Mouse (Mus musculus) spleen, adult 12 weeks (tissue): ENCODE data around the gene Sh3pxd2a.
A peak's percentile ranks its signal among the peaks of the same experiment; 100 is the strongest.
"Not testable (repeated sequence)": the region's sequence is repeated elsewhere in the genome, so short reads cannot be mapped to it uniquely, and the experiment has no call there.

ENCODE experiments used
- DNase-seq: peaks from one replicate; pipeline ENCODE4 v3.0.0; 2022; ENCODE audit warnings: low spot score

Sh3pxd2a gene

DNA sequence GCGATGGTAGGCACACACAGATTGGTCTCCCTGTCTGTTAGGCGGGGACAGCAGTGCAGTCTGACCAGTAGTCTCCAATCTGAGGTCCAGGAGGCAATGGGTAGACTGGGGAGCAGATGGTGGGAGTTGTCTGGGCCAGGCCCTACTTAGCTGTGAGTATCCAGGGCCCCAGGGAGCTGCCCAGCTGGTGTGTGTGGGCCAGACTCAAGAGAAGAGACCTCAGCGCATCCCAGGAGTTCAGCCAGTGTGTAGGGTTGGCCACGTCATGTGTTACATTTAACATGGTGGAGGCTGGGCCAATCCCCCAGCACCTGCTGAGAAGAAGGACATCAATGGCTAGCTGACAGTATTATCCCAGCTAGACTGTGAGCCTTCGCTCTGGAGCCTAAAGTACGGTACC, 56.9 kb downstream of the Sh3pxd2a start:
- no peak for DNase-seq

DNA sequence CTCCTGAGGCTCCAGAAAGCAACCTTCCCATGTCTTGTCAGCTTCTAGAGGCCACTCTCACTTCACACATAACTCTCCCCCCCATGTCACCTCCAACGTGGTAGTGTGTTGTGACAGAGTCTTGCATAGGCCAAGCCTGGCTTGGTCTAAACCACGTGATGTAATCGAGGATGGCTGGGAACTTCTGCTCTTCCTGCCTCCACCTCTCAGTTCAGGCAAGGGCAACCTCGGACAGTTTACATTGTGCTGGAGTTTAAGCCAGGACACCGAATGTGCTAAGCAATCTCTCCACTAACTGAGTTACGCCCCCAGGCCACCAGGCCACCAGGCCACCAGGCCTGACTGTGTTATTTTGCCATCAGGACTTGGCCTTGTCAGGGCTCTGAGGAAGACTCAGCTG, 57.7 kb downstream of the Sh3pxd2a start:
- no peak for DNase-seq

DNA sequence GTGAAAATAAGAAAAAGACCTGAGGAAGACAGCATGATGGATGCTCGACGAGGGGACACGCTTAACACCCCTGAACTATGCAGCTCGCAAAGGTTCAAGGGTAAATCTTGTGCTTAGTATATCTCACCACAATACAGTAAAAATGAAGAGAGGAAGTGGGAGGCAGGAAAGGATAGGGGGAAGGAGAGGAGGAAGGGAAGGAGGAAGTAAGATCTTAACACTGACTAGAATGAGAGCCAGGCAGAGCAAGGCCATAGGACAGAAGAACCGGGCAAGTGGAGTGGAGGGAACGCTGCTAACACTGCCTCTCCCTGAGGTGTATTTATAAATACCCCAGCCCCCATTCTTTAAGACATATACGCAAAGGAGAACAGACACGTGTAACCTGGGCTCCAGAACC, 58.7 kb downstream of the Sh3pxd2a start:
- DNase-seq: no peak

DNA sequence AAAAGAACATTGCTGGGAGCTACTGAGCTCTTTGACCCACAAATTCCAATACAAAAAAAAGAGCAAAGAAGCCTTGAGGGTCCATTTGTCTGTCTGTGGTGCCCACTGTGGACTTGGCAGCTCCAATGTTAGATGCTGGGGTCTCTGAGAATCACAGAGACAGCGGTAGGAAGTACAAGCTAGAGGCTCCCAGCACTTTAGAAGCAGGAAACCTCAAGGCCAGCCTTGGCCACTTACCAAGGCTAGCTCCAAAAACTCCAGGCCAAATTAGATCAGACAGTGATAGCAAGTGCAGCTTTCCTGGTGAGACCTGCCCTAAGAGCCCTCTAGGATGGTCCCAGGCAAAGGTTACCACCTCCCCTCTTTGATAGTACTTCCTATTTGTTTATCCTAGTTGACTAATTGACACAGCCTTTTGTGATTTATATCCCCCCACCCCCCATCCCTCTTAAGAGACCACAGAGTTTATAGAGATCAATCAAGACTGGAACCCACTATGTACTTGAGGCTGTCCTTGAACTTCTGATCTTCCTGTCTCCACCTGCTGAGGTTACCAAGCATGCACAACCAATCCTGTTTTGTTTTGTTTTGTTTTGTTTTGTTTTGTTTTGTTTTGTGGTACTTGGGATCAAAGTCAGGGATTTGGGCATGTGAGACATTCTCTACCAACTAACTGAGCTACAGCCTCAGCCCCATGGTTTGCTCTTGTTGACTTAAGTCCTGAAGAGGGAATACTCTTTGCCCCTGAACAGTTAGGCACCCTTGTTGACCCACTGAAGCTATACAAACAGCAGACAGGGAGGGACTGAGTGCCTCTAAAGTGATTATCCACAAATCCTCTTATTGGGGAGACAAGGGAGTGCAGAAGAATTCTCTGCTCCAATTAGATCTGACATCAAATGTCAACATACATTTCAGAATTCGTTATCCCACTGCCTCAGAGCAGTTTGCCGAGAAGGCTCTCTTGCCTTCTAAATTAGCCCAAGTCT, 60.5 kb downstream of the Sh3pxd2a start:
- no peak for DNase-seq

DNA sequence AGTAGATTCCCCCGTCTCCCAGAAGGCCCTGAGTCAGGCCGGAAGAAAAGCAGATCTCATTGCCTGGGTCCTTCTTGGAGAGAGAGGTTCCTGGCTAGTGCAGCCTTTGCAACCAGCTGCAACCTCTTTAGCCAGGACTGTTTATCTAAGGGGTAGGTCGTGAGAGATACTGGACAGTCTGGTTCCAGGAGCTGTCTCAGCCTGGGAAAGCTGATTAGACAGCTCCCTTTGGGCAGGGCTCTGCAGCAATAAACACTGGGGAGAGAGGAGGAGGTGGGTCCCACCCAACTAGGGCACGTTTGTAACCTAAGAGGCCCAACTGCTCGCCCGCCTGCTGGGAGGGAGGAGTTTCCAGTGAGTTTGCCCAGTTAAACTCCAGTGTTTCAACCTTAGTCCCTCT, 61.2 kb downstream of the Sh3pxd2a start:
- peak; percentile 27 for DNase-seq

DNA sequence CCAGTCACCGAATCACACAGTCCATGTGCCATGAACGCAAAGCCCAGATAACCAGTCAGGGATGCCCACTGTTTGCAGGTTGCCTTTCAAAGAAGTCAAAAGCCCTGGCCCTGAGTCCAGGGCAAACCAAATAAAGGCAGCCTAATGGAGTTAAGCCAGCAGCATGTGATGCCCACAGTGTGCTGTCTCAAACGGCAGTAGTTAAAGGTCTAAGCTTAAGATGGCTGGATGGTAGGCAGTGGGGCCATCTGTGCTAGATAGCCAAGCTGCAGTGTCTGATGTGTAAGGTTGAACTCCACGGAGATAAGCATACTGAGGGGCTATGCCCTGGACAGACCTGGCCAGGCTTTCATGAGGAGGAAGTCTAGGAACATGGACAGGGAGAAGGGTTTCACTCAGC, 61.7 kb downstream of the Sh3pxd2a start:
- DNase-seq: no peak

DNA sequence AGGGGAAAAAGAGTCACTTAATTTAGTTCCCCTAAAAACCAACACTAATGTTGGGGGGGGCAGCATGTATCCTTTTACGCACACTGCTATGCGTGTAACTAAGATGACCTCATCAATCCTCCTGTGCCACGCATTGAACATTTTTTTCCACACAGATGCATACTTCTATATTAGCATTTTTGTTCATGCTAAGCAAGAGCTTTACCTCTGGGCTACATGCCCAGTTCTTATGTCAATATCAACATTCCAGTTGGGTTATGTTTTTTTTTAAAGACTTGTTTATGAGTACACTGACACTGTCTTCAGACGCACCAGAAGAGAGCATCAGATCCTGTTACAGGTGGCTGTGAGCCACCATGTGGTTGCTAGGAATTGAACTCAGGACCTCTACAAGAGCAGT, 64.5 kb downstream of the Sh3pxd2a start:
- no peak for DNase-seq

DNA sequence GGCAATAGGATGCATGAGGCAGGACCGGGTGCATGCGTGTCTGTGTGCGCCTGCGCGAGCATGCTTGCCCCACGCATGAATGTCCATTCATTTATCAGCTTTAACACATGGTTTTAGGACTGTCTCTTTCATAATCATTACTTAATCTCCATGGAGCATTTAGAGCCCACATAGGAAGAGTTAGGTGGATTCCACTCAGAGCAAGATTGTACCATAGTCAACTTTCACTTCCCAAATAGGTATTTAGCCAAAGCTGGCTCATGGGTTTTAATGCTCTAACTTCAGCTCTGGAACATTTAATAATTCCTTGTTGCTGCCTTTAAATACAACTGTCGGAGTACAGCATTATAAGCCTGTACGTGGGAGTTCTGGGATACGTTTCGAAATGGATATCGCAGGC, 65.2 kb downstream of the Sh3pxd2a start:
- no peak for DNase-seq

DNA sequence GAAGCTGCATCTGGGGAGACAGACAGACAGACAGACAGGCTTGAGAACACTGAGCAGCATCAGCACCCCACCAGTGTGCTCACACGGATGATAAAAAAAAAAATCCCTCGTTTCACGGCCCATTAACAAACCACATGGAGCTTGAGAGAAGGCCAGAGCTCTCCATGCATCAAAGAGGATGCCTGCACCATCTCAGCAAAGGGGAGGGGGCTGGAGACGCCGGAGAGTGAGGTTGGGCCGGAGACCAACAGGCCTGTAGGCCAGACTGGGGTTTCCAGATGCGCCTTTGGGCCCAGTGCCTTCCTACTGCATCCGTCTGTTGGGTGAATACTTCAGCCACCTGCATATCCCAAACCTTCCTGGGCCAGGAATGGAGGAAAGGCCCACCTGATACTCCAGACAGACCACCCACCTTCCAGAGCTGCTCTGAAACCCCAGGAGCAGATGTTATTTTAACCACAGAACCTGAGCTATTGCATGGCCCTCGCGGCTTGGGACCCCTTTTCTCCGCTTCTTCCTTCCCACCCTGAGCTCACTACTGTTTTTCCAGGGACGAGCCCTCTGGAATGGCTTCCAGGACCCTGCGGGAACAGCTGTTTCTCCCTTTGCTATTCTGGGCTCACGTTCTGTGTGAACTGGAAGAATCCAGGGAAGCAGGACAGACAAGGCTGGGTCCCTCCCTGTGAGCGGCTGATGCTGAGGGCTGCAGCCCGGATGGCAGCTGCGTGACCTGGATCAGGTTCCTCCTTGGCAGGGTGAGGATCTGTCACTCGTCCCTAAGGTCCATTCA, 66.1 kb downstream of the Sh3pxd2a start:
- no peak for DNase-seq

DNA sequence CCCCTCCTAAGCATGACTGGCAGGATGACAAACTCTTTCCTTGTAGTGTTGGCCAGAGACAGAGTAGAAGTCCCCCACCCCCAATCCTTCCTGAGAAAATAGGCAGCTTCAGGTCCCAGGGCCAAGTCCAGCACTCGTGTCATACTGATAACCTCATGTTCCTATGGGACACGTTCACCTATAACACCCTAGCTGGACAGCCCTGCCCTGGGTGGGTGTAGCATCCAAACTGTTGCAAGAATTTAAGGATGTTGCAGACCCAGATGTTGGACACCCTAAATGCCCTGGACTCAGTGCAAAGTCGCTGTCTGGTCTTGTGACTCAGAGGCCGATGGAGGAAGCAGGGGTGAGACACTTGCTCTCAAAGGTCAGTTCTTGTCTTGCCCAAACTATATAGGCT, 68.9 kb downstream of the Sh3pxd2a start:
- DNase-seq: no peak

DNA sequence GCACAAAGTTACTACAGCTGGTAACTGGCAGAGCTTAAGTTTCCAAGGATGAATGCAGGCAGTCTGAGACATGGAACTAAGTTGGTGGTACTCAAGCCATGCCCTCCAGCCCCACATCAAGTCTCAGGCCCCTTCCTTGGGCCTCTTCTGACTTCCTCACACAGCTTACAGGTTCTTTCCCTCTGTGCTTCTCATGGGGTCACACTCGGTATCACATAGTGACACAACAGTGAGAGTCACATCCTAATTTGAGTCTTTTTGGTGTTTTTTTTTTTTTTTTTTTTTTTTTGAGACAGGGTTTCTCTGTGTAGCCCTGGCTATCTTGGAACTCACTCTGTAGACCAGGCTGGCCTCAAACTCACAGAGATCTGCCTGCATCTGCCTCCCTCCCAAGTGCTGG, 69.4 kb downstream of the Sh3pxd2a start:
- not testable (repeated sequence) for DNase-seq

DNA sequence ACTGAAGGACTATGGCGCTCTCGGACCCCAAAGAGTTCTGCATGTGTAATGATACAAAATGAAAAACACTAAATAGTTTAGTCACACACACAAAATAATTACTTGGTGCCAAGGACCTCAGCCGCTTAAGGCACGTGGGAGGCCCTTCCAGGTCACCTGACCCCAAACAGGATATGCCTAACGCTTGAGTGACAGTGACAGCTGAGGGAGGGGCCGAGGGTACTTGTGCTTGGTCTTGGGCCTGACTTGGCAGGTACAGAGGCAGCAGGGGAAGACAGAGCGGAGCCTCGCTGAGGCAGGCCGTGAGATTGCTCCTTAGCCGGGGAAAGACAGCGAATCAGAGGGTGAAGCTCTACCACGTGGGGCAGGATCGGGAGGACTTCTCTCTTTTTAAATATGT, 73.3 kb downstream of the Sh3pxd2a start:
- no peak for DNase-seq

DNA sequence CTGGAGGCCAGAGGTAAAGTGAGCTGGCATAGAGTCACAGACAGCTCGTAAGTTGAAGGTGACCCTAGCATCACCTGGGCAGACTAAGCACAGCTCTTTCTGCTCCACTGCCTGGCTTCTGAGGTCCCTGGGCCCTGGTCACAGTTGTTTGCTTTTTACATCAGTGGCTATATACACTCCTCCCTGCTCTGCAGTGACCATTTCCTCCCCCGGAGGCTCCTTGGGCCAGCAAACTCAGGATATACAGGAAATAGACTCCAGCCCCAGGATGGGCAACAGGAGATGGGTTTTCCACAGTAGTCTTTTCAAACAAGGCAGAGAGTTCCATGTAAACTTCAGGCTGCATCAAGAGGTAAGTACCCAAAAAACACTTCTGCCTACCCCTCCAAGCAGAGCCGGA, 76.3 kb downstream of the Sh3pxd2a start:
- no peak for DNase-seq

DNA sequence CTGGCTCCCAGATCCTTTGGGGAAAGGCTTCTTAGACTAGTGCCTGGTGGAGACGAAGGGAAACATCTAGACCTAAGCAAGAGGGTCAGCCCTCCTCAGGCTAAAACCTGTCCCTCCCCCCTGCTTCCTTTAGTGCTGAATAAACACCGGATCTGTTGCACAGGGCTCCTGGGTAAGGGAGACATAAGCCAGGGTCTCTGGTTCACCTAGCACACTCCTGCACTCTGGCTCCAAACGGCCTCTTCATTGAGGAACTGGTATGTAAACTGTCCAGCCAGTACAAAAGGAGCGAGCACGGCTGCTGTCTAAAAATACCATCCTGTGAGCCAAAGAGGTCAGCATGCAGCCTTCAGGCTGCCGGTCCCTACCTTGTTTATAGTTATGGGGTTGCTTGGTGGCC, 76.8 kb downstream of the Sh3pxd2a start:
- no peak for DNase-seq

DNA sequence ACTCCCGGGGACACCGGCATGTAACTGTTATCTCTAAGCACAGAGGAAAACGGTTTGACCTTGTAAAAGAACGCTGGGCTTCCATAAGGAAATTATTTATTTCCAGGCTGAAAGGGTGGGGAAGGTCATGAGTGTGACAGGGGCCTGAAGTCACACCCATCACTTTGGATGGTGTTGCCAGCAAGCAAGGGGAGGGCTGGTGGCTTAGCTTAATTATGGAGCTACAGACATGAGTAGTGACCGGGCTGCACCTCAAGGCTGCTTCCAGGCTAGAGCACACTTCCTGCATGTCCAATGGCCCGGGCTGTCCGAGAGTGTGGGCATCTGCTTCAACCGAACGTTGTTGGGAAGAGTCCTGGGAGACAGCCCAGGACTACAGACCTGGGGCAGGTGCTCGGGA, 78.2 kb downstream of the Sh3pxd2a start:
- no peak for DNase-seq

DNA sequence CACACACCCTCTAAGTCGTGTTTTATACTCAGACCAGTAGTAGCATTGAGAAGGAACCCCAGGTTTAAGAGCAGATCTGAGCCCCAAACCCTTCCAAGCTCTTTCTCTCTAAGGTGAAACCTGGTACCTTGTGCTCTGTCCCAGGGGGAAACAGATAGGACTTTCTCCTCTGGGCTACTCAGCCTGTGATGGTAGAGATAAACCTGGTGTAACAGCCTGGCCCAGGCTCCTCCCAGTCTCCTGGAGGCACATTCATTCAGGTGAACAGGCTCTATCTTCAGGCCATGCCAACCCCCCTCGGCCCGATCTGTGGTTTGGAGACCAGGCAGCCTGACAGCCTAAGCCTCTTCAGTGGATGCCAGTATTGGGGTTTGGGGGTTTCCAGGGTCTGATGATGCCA, 79.6 kb downstream of the Sh3pxd2a start:
- DNase-seq: no peak

DNA sequence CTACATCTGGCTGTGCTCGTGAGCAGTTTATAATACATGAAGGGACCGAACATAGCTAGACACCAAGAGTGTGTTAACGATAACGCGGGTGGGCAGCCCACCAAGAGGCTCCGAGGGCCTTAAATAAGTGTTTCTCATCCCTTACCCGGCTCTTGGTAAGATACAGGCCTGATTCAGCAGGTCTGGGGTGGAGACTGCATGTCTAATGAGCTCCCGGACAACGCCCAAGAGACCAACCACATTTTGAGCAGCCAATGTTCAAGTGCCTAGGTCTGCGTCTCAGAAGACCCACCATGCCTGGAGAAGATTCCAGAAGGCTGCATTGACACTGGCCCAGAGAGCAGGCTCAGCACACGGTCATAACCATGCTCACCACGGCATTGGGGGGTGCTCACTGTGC, 80.2 kb downstream of the Sh3pxd2a start:
- no peak for DNase-seq

DNA sequence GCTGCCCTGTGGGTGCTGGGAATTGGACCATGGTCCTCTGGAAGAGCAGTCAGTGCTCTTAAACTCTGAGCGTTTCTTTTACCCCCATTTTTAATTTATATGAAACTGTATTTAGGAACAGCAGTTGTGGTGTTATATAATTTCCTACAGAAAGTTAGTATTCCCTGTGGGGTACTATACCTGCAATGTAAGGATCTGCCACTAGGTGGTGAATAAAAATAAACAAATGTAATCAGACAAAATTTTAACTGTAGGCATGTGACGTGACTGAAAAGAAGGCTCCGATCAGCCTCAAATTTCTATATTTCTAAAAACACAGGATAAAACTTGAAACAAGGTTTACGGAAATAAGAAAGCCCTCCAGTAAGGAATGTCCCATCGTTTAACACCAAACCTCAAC, 81.9 kb downstream of the Sh3pxd2a start:
- no peak for DNase-seq

DNA sequence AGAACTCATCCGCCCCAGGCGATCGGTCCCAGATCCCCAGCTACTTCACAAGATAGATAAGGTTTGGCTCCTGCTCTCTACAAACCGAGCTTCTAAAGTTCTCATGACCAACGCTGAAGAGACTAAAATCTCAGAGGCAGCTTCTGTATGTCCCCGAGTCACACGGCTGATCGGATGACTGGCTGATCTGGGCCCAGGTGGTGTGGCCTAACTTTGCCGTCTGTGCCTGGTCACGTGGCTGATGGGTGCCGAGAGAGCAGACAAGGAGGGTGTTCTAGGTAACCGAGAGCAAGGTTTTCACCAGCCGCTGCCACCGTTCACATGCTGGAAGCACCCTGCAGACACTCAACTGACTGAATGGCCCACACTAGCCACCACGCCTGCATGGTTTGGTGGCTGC, 83.2 kb downstream of the Sh3pxd2a start:
- DNase-seq: no peak

DNA sequence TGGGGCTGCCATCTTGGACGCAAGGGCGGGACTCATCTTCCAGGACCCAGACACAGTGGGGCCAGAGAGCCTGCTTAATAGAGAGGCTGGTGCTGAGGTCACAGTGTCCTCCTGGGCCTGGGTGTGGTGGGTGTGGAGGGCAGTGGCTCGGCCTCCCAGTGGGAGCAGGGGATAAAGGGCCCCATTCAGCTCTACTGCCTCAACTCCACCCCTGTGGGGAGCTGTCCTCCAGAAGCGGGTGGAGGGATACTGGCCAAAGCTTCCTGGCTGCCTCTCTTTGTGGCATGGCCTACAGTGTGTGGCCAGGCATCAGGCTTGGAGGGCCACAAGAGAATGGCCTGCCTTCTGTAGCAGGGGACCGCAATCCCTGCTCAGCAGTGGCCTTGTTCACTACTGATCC, 85.1 kb downstream of the Sh3pxd2a start:
- no peak for DNase-seq

DNA sequence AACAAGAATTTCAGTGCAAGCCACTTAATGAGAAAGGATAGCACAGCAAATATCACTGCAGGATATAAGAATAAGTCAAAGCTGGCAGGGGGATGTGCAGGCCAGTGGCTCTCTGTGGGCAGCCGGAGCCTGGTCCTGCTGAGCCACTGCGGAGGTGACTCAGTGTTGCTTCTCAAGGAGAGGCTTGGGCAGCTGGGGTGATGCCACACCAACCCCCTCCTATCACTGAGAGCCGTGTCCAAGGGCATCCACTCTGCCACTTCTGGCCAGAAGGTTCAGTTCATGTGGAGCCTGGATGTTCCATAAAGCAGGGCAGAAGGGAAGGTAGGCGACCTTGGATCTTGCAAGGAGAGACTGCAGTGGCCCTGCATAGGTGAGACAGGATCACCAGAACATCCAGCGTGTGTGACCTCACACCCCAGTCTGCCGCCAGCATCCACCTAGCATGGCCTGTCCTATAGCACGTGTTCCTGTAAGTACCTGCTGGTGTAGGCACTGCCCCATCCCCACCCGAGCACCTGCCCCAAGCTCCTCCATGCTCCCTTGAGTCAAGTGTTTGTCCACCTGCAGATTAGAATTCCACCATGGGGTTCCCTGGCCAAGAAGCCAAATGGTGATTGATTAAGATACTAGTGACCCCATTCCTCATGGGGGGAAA, 89.2 kb downstream of the Sh3pxd2a start:
- no peak for DNase-seq

DNA sequence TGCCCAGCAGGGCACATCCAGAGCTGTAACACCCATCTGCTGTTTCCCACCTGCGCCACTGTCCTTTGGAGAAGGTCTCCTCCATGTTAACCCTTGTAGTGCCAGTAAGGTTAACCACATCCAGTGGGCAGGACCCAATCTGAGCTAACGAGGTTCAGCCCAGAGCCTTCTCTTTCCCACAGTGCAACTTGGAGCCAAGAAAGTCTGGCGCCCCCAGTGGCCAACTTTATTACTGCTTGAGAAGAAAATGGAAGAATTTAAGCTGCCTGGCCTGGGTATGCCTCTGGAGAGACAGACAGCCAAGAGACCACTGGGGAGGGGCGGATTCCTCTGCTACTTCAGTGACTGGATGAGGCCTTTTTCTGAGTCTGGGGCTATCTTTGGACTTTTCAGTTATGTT, 89.8 kb downstream of the Sh3pxd2a start:
- DNase-seq: peak; percentile 35

DNA sequence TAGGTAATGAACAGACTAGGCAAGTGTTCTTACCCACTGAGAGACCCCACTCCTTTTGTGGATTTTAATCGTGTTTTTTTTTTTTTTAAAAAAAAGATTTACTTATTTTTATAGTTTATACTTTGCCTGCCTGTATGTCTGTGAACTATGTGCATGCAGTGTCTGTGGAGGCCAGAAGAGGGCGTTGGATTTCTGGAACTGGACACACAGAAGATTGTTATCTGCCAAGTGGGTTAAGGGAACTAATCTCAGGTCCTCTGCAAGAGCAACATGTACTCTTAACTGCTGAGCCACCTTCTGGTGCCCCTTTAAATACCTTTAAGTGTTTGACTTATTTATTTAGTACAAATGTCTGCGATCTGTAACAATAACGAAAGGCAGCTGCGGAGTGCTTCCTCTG, 92.2 kb downstream of the Sh3pxd2a start:
- DNase-seq: no peak
